Mouse (Mus musculus) cortical plate, adult 2 months (tissue): Measurements from ENCODE around the gene Grxcr1.

Experiments
- CTCF ChIP-seq: fragments of 200-500 bp; IDR thresholded peaks from 2 replicates; pipeline ENCODE4 v1.5.1; 2011; ENCODE audit warnings: mild to moderate bottlenecking, control low read depth, low read length; ENCODE audit not compliant: insufficient read depth; ENCODE audit errors: extremely low read depth
- POLR2A ChIP-seq: fragments of 200-500 bp; IDR thresholded peaks from 2 replicates; pipeline ENCODE4 v1.6.1; 2011; ENCODE audit warnings: mild to moderate bottlenecking, low read length, control low read depth; ENCODE audit not compliant: insufficient read depth; ENCODE audit errors: extremely low read depth

GRCm38 (mm10) chr5:68120880-68121279 lies 89.2 kb downstream of the Grxcr1 start:
- no peak for TF ChIP-seq POLR2A
- peak; percentile 5; the same call in 1 of the 2 replicates for TF ChIP-seq CTCF
